Mouse (Mus musculus) adrenal gland (tissue): ENCODE measurements at regions not wholly inside any gene's neighbourhood (a gene's known extent, or its start where the extent isn't known, plus 50 kb on each side); places are given as distances from the start of the nearest gene placed in this dataset.

ENCODE experiments used
- intact Hi-C: fragments of 180-260 bp; cut with DNase I; formaldehyde crosslinking; loops from one replicate; pipeline ENCODE4 v1.15.1; 2025

DNA sequence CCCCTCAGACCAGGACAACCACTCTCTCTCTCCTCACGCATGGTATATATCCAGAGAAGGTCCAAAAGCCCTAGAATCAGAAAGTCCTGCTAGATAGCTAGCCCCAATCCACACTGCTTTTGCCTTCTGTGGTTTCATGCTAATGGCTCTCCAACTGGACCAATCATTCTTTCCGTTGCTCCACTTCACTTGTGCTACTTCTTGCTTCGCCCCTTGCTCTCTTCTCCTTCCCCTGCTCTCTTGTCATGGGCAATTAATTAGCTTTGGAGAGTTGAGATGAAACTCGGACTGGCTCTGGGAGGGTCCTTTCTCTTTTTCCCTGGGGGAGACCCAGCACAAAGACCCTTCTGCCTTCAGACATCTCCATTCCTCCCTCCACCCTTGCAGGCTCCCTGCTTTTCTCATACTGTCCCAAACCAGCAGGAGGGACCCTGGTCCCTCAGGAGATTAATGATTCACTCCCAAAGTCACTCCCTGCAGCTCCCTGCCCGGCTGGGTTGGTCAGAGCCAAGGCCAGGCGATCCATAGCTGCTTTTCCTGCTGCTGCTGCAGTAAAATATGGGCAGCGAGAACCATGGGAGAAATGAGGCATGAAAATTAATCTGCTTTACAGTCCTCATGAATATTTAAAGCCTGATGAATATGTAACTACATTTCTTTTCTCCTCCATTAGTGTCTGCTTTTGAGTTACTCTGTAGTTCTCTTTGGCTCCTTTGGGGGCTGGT, 113.7 kb upstream of the Thy1 start:
- intact Hi-C loops: no loop called here

DNA sequence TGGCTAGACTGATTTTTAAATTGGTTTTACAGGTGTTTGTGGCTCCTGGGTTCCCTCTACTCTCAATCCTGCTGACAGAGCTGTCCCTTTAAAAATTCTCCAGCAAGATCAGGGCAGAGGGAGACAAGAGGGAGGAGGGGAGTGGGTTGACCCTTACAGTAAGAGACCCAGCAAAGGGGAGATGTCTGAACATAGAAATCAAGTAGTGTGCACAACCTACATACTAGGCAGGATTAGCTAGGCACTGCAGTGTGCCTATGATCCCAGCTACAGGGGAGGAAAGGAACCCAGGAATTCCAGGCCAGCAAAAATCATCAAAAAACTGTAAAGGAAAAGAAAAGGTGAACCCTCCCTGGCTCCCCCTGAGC, 113.2 kb upstream of the Thy1 start:
- intact Hi-C loops: no loop called here

DNA sequence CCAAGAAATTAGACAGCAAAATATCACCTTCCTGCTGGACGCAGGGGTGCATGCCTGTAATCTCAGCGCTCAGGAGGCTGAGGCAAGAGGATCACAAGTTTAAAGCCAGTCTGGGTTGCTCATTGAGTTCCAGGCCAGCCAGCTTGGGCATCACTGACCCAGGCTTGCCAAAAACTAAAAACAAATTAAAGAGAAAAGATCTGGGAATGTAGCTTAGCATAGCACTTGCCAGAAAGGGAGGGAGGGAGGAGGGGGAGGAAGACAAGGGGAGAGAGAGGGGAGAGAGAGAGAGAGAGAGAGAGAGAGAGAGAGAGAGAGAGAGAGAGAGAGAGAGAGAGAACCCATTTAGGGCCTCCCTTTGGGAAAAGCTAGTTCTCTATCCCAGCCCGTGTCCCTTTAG, 112.7 kb upstream of the Thy1 start:
- intact Hi-C loops: no loop called here

DNA sequence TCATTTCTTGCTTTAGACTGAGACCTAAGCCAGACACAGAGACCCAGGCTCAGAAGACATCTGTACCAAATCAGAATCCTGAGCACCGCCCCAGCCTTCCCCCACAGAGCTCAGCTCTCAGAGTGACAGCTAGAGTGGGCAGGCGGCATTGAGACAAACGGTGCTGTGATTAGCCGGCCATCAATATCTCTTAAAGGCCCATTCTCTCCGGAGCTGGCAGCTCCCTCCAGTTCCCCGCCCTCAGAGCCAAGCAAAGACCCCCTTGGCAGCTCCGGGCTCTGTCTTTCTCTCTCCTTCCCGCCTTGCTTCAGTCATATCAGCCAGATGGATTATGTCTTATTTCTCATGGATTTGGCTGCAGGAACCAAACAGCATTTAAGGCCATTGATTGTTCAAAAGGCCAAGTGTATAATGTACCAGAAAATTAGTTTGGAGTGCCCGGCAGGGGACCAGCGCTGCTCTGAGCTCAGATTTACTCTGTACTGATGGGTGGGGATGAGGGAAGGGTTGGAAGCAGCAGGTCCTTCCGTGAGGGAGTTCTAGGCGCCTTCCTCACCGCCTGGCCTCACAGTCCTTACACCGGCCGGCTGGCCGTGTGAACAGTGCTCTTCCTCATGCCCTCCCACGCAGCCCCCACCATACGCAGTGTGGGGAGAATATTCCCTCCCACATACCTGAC, 109.0 kb upstream of the Thy1 start:
- intact Hi-C loops: no loop called here

DNA sequence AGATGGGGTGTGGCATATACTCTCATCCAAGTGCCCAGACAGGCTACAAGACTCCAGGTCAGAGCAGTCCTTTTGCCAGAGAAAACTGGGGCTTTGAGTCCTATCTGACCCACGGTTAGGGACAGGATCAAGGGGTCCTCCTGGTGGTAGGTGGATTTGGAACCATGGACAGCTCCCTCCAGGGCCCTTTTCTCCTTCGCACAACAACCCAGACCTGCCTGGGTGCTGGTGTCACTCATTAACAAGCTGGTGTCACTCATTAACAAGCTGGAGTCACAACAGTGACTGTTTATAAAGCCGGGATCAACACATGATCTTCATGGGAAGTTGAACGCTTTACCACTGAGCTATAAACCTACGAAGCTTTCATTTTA, 108.5 kb upstream of the Thy1 start:
- intact Hi-C loops: no loop called here

DNA sequence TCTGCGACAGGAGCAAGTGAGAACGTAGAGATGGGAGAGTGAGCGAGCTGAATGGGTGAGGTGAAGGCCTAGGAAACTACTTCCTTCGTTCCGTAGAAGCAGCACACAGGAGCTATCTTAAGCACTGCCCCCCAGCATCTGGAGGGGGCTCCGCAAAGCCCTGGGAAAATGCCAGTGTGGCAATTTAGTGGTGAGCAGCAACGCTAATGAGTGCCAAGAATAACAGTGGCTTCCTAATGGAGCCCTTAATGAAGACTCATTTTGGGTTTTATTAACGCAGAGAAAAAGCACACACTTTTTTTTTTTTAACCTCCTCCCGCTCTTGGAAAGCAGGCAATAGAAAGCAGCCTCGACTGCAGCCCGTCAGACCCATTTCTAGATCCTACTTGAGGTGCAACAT, 103.8 kb upstream of the Thy1 start:
- intact Hi-C loops: no loop called here

DNA sequence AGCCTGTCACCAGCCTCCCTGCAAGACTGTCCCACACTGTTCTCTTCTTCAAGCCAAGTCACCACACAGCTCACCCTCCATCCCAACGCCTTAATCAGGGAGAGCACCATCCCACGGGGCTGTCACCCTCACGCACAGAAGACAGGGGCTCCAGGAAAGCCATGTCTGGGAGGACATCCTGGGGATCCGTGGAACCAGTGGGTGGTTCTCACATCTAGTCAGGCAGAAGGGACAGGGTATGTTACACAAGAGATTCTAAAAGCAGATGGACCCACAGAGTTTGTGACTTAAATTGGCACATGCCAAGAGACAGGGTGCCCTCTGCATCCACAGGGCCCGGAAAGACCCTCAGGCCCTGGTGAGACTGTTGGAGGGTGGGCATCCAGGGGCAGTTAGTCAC, 101.0 kb upstream of the Thy1 start:
- intact Hi-C loops: no loop called here

DNA sequence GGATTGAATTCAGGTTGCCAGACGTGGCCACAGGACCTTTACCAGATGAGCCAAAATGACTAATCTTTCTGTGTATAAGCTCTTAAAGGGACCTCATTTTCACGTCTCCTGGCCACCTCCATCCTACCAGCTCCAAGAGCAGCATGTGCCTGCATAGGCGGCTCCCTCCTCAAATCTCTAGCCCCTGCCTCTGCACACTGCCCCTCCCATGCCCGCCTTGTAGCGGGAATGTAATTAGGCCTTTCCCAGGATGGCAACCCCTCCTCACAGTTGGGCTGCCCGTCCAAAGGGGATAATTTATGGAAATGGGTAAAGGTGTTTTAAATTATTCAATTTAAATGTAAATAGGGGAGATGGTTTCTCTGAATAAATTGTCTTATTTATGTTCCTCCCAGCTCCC, 99.7 kb upstream of the Thy1 start:
- intact Hi-C loops: no loop called here

DNA sequence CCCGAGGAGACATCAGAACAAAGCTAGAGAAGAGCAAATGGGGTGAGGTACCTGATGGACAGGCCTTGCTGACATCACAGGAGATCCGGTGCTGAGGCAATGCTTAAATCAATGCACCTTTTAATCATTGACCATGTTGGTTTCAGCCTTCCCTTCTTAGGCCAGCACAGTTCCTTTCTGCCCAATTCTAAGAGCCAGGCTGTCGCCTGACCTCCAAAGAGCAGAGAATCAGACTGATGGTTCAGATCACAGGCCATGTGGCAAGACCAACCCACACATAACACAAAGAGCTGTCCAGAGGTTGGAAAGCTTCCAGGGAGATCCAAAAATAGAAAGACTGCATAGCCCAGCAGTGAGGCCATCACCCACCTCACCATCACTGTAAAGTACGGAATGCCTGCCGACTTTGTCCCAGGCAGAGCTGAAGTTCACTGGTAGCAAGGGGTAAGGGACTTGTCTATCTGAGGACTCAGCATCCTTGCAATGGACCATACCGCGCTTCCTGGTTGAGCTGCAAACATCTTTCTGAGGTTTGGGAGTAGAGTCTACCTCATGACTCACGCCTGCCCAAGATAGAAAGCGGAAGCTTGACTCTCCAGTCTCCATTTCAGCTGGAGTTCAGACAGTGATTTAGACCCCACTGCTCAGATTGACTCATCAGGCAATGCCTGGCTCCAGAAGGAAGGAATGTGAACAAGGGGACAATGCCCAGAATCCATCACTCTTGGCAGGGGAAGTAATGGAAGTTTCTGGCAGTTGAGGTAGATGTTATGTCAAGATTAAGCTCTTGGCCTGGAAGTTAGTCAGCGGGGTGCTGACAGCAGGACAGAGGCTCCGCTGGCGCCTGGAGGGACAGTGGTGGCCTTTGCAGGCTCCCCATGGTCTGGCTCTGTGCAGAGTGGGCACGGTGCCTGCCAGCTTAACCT, 98.1 kb upstream of the Thy1 start:
- intact Hi-C loops: no loop called here

DNA sequence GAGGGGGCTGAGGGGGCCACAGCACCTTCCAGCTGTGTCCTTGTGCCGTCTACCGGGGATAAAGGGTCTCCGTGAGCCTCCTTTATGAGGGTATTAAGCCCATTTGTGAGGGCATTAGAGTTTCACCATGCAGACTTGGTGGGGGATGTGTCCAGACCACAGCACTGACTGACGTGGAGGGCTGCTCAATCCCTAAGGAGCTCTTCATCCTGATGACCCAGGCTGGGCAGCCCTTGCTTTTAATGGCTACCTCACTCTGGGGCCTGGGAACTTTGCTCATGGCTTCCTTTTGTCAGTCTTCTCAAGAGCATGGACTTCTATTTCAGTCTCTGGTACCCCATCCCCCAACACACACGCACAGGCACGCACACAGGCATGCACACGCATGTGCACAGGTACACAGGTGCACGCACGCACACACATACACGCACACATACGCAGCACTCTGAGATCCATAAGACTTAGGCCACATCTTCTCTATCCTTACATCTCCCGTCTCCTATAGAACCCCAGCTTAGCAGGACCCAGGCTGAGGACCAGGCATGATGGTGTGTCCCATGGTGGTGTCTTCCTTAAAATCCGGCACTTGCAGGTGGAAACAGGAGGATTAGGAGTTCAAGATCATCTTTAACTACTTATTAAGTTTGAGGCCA, 97.1 kb upstream of the Thy1 start:
- intact Hi-C loops: no loop called here

DNA sequence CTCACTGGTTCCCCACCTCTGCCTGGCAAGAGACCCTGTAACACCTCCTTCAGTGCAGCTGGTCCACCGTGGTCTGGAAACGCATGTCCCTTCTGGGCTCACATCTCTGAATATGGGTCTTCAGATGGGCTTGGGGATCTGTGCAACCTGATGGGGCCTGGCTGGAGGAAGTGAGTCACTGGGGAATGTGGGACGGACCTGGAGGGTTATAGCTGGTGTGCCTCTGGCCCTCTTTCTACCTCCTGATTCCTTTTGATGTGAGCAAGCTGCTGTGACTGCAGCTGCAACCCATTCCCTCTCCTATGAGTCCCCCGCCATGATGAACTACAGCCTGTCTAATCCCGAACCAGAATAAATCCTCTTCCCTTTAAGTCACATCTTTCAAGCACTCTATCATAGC, 96.1 kb upstream of the Thy1 start:
- intact Hi-C loops: no loop called here

DNA sequence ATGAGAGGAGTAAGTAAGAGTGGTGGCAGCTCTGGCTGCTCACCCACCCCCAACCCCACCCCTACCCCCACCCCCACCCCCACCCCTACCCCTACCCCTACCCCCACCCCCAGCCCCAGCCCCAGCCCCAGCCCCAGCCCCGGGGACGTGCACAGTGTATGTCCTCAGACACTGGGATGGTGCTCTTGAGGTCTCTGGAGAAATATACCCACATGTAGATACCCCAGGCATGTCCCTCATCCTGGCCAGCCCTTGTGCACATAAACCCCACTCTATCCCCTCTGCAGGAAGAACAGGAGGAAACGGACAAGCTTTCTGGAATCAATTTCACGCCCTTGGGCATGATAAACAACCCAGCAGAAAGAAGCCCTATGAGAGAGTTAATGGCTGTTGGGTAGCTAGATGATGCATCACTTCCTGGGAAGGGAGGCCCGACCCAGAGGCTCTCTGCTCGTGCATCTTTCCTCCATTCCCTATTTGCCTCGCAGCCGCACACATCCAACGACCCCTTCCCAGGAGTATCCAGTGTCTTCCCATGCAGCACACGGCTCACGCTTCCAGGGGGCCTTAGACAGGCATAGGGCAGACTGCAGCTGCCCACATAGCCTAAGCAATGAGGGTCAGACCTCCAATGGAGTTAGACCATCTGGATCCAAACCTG, 95.6 kb upstream of the Thy1 start:
- intact Hi-C loops: no loop called here

DNA sequence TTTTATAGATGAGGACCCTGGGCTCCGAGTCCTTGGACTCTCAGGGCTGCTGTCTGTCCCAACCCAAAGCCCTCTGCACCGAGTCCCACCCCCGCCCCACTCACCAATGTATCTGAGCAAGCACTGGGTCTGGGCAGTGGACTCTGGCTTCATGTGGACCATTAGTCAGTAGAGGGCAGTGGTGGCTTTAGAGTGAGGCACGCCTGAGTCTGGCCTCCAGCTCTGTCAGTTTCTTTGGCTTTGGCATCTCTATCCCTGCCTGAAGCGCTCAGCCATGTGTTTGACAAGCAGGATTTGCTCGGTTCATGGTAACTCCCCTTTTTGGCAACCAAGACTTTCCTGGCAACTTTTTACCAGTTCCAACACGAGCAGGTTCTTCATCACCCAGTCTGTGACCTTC, 90.1 kb upstream of the Thy1 start:
- intact Hi-C loops: no loop called here

DNA sequence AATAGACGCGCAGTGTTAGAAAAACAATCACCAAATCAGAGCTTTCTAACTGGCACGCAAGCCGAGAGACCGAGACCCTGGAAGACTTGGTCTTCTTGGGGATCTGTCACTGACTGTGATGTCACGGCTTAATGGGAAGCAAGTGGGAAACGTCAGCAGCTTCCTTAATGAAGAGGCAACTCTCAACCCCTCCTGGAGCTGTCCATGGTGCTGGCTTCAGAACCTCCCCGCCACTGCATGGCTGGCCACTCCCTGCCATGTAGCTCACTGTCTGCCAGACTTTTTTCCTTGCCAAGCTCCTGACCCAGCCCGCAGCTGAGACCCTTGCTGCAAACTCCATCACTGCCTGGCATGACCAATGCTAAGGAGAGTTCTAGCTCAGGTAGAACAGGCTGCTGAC, 83.6 kb upstream of the Thy1 start:
- intact Hi-C loops: no loop called here

DNA sequence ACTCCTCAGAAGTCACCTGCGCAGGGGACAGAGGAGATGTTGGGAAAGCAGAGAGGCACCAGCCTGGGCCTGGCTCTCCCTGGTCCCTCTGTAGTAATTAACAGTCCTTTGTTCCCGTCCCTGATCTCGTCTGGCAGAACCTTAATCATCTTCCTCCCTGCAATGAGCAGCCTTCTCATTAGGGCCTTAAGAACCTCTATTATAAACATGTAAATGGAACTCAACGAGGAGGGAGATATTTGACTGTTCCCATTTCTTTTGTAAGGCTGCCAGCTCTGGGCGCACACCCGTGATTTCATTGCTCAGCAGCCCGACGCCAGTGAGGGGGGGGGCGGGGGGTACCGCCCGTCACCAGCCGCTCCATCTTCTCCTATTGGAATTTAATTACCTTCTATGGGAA, 81.8 kb upstream of the Thy1 start:
- intact Hi-C loops: no loop called here

DNA sequence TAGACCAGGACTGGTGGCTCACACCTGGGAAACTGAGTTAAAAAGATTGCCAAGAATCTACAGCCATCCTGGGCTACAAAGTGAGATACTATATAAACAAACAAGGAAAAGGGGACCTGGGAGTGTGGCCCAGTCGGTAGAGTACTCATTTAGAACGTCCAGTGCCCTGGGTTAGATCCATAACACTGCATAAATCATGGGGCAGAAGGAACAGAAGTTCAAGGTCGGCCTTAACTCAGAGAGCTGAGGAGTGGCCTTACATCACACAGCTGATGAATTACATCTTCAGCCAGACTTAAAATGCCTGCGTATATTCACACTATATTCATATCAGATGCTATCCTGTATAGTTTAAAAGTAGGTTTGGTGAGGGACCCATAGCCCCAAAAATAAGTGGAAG, 78.0 kb upstream of the Thy1 start:
- intact Hi-C loops: no loop called here

DNA sequence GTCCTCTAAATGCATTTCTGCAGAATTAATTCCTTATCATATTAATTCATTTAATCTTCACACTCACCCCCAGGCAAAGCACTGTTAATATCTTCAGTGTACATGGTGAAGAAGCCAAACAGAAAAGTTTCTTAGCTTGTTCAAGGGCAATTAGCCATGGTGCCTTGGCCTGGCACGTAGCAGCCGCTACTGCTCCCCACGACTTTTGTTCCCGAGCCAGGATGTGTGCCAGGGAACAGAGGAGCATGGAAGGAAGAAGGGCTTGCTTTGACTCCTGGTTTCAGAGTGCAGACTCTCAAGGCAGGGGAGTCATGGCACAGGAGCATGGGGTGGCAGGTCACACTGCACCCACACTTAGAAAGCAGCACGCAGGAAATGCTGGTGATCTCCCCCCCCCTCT, 77.4 kb upstream of the Thy1 start:
- intact Hi-C loops: no loop called here

DNA sequence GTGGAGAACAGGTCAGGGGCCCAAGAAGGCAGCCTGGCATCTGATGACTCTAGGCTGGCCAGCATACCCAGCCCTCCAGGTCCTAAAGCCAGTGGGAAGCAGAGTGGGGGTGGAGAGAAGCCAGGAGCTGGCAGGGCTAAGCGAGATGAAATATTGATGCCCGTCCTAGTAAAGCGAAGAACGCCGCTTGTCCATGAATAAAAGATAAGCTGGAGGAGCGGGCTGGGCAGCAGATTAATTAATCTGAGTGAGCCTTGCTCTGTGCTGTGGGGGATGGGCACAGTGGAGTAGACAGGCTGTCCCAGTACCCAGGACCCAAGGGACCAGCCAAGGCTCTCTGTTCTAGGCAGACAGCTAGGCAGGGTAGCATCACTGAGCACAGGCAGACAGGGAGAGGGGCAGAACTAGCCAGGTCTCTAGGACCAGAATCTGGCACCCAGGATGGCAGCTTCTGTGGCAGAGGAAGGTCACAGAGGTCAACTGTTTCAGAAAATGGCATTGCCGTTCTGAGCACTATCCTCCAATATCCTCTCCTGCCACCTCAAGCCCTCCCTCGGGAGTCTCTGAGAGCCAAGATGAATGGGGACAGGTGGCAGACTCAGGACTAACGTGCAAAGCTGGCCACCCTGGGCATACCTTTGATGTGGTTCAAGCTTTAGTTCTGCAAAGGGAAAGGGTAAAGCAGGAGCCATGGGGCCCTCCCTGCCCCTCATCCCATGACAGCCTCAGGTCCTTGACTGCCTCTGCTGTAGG, 73.0 kb upstream of the Thy1 start:
- intact Hi-C loops: loop anchor here (5.0 kb wide), 2 partner anchors 48 to 628 kb away; no protein-coding TSS in a partner anchor

DNA sequence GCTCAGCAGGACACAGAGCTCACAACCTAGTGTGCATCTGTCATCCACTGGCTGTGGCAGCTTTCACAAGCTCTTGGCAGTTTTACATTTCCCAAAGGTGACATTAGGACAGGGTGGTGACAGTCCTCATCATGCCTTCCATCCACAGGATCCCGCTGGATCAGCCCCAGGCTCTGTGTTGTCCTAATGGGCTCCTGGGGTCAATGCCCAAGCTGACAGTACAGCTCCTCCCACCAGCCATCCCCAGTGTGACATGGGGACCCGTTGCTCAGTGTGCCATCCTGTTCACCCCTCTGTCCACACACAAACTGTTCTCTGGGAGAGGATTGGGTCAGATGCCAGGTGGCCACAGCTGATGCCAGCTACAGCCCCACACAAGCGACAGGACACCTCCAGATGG, 72.3 kb upstream of the Thy1 start:
- intact Hi-C loops: loop anchor here (5.0 kb wide), 2 partner anchors 49 to 629 kb away; no protein-coding TSS in a partner anchor

DNA sequence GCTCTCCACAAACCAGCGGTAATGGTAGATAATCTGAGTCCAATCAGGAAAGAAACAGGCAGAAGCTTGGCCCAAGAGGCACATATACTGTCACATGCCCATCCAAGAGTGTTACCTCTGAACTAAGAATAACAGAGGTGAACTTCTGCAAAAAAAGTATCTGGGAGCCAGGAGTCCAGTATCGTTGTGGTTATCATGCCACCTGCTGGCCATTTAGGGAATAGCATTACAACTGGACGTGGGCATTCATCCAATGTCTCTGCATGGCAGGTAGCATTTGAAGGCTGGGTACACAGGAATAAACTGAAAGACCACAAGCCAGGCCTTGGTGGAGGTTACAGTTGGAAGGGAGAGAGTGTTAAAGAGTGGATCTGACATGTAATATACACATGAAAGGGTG, 70.9 kb upstream of the Thy1 start:
- intact Hi-C loops: loop anchor here (5.0 kb wide), 2 partner anchors 50 to 630 kb away; no protein-coding TSS in a partner anchor
